Mouse (Mus musculus): Measurements from ENCODE around the gene 2310034G01Rik.

- no peak for TF ChIP-seq POLR2A (IDR thresholded peaks at IDR 0.05; ENCODE audit: low read depth, low read length)
- TF ChIP-seq GABPA (IDR thresholded peaks at IDR 0.05; ENCODE audit: insufficient replicate concordance, low read depth, low read length): no peak
- no peak for TF ChIP-seq RCOR1 (conservative IDR thresholded peaks at IDR 0.05; ENCODE audit: low read depth, low read length)
- TF ChIP-seq CTCF (conservative IDR thresholded peaks at IDR 0.05 in 1 of 2, IDR thresholded peaks at IDR 0.05 in 1 of 2; ENCODE audit: low read depth in 2 of 2, low read length in 2 of 2): no peak
- no peak for TF ChIP-seq MEF2A (IDR thresholded peaks at IDR 0.05; ENCODE audit: borderline replicate concordance, low read depth, low read length)
- no peak for TF ChIP-seq EP300 (IDR thresholded peaks at IDR 0.05; ENCODE audit: low read length)
- no peak for TF ChIP-seq NELFE (IDR thresholded peaks at IDR 0.05; ENCODE audit: low read depth, low read length)
- TF ChIP-seq E2F4 (IDR thresholded peaks at IDR 0.05; ENCODE audit: insufficient replicate concordance, low read depth, low read length): no peak
- no peak for TF ChIP-seq HCFC1 (IDR thresholded peaks at IDR 0.05; ENCODE audit: low read depth, low read length)
- no peak for TF ChIP-seq TCF12 (IDR thresholded peaks at IDR 0.05; ENCODE audit: low read depth, low read length)
- no peak for TF ChIP-seq ZC3H11A (IDR thresholded peaks at IDR 0.05; ENCODE audit: low read depth, low read length)
- no peak for TF ChIP-seq MAZ (IDR thresholded peaks at IDR 0.05; ENCODE audit: low read depth, low read length)
- TF ChIP-seq PAX5 (IDR thresholded peaks at IDR 0.05; ENCODE audit: low read length): no peak
- no peak for TF ChIP-seq JUND (conservative IDR thresholded peaks at IDR 0.05; ENCODE audit: low read depth, low read length)
Measured at GRCm38 (mm10) chr19:46327531-46328064, 22.5 kb downstream of the 2310034G01Rik start.
